Mouse (Mus musculus): ENCODE data around the gene Fbxw9. TPM values are rescaled to one million over a fixed set of nuclear protein-coding genes. Genes with fewer than 3 reads are reported as not detected.
A peak's percentile ranks its signal among the peaks of the same experiment; 100 is the strongest.

The Fbxw9 gene
- total and polyA plus RNA-seq, 3 experiments, result 10.4 to 34.7 (median 16.1) TPM

DNA sequence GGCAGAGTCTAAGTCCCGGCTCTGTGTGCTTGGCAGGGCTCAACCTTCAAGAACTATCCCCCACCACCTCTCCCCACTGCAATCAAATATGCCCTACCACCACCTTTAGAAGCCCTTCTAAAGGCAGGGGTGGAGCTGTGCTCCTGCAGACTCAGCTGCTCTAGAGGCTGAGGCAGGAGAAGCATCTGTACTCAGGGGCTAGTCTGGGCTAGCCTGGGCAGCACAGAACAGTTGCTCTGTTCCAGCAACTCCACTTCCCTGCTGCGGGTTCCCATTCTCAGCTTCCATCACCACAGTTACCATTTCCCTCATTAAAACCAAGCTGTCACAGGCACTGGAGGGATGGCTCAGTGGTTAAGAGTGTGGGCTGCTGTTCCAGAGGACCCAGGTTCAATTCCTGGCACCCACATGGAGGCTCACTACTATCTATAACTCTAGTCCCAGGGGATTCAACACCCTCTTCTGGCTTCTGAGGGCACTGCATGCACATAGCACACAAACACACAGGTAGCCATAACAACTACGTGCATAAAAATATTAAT, 38.3 kb upstream of the Fbxw9 start:
- H3K4me3 ChIP-seq (ENCODE audit: low read depth, low read length), result no peak overlapping the region
- ATAC-seq (ENCODE audit: extremely low read depth, insufficient number of reproducible peaks, low FRiP score, poor library complexity, severe bottlenecking) (no peak), DNase-seq (ENCODE audit: low spot score) (no peak)
- H3K36me3 ChIP-seq (replicated peaks), result peaks cover 76% of the 10 kb centered on the region
- no peak for TF ChIP-seq POLR2AphosphoS5 (IDR thresholded peaks at IDR 0.05; ENCODE audit: insufficient replicate concordance, low read depth, low read length)
- no peak for TF ChIP-seq CTCF (IDR thresholded peaks at IDR 0.05; ENCODE audit: low read depth, low read length)
- no peak for TF ChIP-seq GATA1 (IDR thresholded peaks at IDR 0.05; ENCODE audit: borderline replicate concordance, low read length)
- no peak for TF ChIP-seq GATA2 (IDR thresholded peaks at IDR 0.05; ENCODE audit: borderline replicate concordance, low read depth, low read length)
- no peak for TF ChIP-seq TAL1 (conservative IDR thresholded peaks at IDR 0.05; ENCODE audit: low read depth, low read length)
- H3K4me1 ChIP-seq (ENCODE audit: insufficient read depth, low read depth, low read length), result peaks cover 43% of the 10 kb centered on the region
- H3K27me3 ChIP-seq (ENCODE audit: insufficient read depth, low read length), result no peaks in the 10 kb centered on the region
- H3K9me3 ChIP-seq (replicated peaks), result no peaks in the 10 kb centered on the region

DNA sequence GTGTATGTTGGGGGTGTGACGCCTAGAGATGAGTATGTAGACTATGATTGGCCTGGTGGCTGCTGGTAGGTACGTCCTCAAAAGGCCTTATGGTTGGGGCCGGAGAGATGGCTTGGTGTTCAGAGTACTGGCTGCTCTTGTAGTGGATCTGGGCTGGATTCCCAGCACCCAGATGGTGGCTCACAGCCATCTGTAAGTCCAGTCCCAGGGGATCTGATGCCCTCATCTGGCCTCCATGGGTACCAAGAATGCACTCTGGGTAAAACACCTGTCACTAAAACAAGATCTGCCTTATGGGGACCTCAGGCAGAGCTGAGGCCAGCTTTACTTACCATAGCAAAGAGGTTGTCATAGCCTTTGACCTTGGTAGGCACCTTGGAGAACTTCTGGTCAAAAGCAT, 36.0 kb upstream of the Fbxw9 start:
- no peak for TF ChIP-seq CTCF (IDR thresholded peaks at IDR 0.05; ENCODE audit: low read depth, low read length)
- TF ChIP-seq POLR2AphosphoS5 (IDR thresholded peaks at IDR 0.05; ENCODE audit: insufficient replicate concordance, low read depth, low read length), result no peak
- TF ChIP-seq GATA2 (IDR thresholded peaks at IDR 0.05; ENCODE audit: borderline replicate concordance, low read depth, low read length), result no peak
- TF ChIP-seq GATA1 (IDR thresholded peaks at IDR 0.05; ENCODE audit: borderline replicate concordance, low read length), result no peak
- no peak for TF ChIP-seq TAL1 (conservative IDR thresholded peaks at IDR 0.05; ENCODE audit: low read depth, low read length)
- H3K4me1 ChIP-seq (ENCODE audit: insufficient read depth, low read depth, low read length), result peaks cover 52% of the 10 kb centered on the region
- peak overlapping the region; percentile 88 for H3K4me3 ChIP-seq (ENCODE audit: low read depth, low read length)
- H3K36me3 ChIP-seq (replicated peaks), result peaks cover 60% of the 10 kb centered on the region
- DNase-seq (ENCODE audit: low spot score) (no peak), ATAC-seq (ENCODE audit: extremely low read depth, insufficient number of reproducible peaks, low FRiP score, poor library complexity, severe bottlenecking) (no peak)
- no peaks in the 10 kb centered on the region for H3K9me3 ChIP-seq (replicated peaks)
- no peaks in the 10 kb centered on the region for H3K27me3 ChIP-seq (ENCODE audit: insufficient read depth, low read length)

DNA sequence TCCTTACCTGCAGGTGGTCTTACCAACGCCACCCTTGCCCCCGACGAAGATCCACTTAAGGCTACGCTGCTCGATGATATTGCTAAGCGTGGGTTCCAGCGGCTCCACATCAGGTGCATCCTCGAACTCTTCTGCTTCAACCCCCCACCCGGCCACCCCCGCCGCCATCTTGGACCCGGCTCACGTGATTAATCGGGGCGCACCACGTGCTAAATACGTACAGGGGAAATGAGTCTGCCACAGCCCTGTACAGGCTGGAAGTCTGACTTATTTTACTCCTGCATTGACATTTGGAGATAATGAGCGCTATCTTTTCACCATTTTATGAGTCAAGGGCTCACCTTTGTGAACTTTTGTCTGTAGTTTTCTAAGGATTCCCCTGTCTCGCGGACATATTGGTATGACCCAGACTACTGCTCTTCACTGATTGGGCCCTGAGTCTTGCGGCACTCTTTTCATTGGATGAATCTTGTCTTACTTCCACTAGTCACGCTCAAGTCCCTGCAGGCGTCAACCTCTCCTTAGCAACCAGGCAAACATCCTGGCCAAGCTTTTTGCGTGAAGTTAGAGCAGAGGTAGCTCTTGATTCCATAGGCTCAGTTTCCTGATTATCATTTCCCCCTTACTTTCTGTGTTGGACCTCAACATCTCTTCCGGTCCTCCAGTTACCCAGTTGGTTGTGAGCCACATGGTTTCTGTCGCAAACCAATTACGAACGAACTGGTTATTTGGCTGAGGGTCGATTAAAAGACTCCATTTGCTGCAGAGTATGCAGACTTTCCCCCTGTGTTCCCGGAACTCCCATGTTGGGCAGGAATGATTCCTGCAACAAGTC, 34.5 kb upstream of the Fbxw9 start, which contains the start of gene Asna1:
Gene Asna1 (minus strand): TSS at position 184 of the 835 bp plus-strand sequence.
- Histone ChIP-seq H3K9me3 (replicated peaks) (no peaks in the 10 kb centered on the region), H3K4me3 (ENCODE audit: low read depth, low read length) (peak within 1 kb of the TSS; percentile 88), H3K4me1 (ENCODE audit: insufficient read depth, low read depth, low read length) (peaks cover 62% of the 10 kb centered on the region), H3K27me3 (ENCODE audit: insufficient read depth, low read length) (no peaks in the 10 kb centered on the region), H3K36me3 (replicated peaks) (peaks cover 60% of the 10 kb centered on the region)
- ATAC-seq (ENCODE audit: extremely low read depth, insufficient number of reproducible peaks, low FRiP score, poor library complexity, severe bottlenecking) (peak; percentile 82), DNase-seq (ENCODE audit: low spot score) (peak; percentile 90)
- TF ChIP-seq CTCF (IDR thresholded peaks at IDR 0.05; ENCODE audit: low read depth, low read length) (no peak), POLR2AphosphoS5 (IDR thresholded peaks at IDR 0.05; ENCODE audit: insufficient replicate concordance, low read depth, low read length) (no peak), TAL1 (conservative IDR thresholded peaks at IDR 0.05; ENCODE audit: low read depth, low read length) (no peak), GATA2 (IDR thresholded peaks at IDR 0.05; ENCODE audit: borderline replicate concordance, low read depth, low read length) (no peak), GATA1 (IDR thresholded peaks at IDR 0.05; ENCODE audit: borderline replicate concordance, low read length) (no peak)

DNA sequence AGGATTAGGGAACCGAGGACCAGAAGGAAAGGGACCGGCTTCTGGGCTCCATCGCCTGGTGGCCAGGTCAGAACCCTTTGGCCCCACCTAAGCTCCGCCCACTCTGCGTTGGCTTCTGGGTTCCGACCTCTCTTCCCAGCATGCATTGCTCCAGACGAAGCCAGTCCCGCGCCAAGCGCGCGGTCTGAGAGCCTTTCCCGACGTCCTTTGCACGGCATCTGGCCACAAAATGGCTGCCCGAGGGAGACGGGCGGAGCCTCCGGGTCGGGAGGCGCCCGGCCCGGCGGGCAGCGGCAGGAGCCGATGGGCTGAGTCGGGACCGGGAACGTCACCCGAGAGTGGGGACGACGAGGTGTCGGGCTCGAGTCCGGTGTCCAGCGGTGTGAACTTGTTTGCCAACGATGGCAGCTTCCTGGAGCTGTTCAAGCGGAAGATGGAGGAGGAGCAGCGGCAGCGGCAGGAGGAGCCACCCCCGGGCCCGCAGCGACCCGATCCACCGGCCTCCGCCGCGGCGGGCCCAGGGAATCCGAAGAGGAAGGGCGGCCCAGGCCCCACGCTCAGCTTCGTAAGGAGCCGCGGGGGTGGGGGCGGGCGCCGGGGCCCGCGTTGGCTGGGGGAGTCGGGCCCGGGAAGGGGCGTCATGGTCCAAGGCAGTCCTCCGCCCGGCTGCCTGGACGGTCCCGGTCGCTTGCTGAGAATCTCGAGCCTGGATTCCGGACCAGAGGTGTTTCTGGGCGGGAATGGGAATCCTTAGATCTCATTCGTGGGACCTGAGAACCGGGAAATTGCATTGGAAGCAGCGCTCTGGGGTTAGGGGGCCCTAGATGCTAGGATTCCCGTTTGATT, 33.0 kb upstream of the Fbxw9 start, which contains the start of gene Trir:
Gene Trir (plus strand): TSS at position 154 of the 846 bp plus-strand sequence.
- Histone ChIP-seq H3K36me3 (replicated peaks) (peaks cover 59% of the 10 kb centered on the region), H3K4me1 (ENCODE audit: insufficient read depth, low read depth, low read length) (peaks cover 70% of the 10 kb centered on the region), H3K4me3 (ENCODE audit: low read depth, low read length) (peak within 1 kb of the TSS; percentile 95), H3K27me3 (ENCODE audit: insufficient read depth, low read length) (no peaks in the 10 kb centered on the region), H3K9me3 (replicated peaks) (no peaks in the 10 kb centered on the region)
- DNase-seq (ENCODE audit: low spot score) (peak; percentile 87), ATAC-seq (ENCODE audit: extremely low read depth, insufficient number of reproducible peaks, low FRiP score, poor library complexity, severe bottlenecking) (peak; percentile 70)
- TF ChIP-seq TAL1 (conservative IDR thresholded peaks at IDR 0.05; ENCODE audit: low read depth, low read length) (no peak), GATA2 (IDR thresholded peaks at IDR 0.05; ENCODE audit: borderline replicate concordance, low read depth, low read length) (no peak), CTCF (IDR thresholded peaks at IDR 0.05; ENCODE audit: low read depth, low read length) (no peak), POLR2AphosphoS5 (IDR thresholded peaks at IDR 0.05; ENCODE audit: insufficient replicate concordance, low read depth, low read length) (no peak), GATA1 (IDR thresholded peaks at IDR 0.05; ENCODE audit: borderline replicate concordance, low read length) (no peak)

DNA sequence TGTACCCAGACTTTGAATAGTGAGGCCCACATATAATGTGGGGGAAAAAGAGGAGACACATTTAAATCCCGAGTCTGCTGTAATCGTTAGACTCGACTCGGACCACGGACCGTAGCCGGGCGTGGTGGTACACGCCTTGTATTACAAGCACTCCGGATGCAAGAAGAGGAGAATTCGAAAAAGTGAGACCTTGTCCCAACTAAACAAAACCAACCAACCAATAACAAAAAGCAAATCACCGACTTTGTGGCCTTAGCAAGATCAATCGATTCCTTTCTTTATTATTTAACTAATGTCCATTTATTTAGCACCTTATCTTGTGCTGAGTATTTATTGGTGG, 32.4 kb upstream of the Fbxw9 start:
- Histone ChIP-seq H3K36me3 (replicated peaks) (peaks cover 59% of the 10 kb centered on the region), H3K4me3 (ENCODE audit: low read depth, low read length) (peak overlapping the region; percentile 95), H3K9me3 (replicated peaks) (no peaks in the 10 kb centered on the region), H3K27me3 (ENCODE audit: insufficient read depth, low read length) (no peaks in the 10 kb centered on the region), H3K4me1 (ENCODE audit: insufficient read depth, low read depth, low read length) (peaks cover 68% of the 10 kb centered on the region)
- TF ChIP-seq GATA2 (IDR thresholded peaks at IDR 0.05; ENCODE audit: borderline replicate concordance, low read depth, low read length), result no peak
- TF ChIP-seq GATA1 (IDR thresholded peaks at IDR 0.05; ENCODE audit: borderline replicate concordance, low read length), result no peak
- TF ChIP-seq CTCF (IDR thresholded peaks at IDR 0.05; ENCODE audit: low read depth, low read length), result no peak
- TF ChIP-seq TAL1 (conservative IDR thresholded peaks at IDR 0.05; ENCODE audit: low read depth, low read length), result no peak
- TF ChIP-seq POLR2AphosphoS5 (IDR thresholded peaks at IDR 0.05; ENCODE audit: insufficient replicate concordance, low read depth, low read length), result no peak
- no peak for DNase-seq (ENCODE audit: low spot score)
- no peak for ATAC-seq (ENCODE audit: extremely low read depth, insufficient number of reproducible peaks, low FRiP score, poor library complexity, severe bottlenecking)

Measured in G1E (cell line).